Mouse (Mus musculus) neural tube, embryonic 10.5 days (tissue): ENCODE data around the gene Ap3s2.

ENCODE experiments used
- DNase-seq: peaks from one replicate; pipeline ENCODE4 v3.0.0-alpha.2; 2017; ENCODE audit warnings: low spot score; ENCODE audit errors: extremely low spot score

Ap3s2 gene

DNA sequence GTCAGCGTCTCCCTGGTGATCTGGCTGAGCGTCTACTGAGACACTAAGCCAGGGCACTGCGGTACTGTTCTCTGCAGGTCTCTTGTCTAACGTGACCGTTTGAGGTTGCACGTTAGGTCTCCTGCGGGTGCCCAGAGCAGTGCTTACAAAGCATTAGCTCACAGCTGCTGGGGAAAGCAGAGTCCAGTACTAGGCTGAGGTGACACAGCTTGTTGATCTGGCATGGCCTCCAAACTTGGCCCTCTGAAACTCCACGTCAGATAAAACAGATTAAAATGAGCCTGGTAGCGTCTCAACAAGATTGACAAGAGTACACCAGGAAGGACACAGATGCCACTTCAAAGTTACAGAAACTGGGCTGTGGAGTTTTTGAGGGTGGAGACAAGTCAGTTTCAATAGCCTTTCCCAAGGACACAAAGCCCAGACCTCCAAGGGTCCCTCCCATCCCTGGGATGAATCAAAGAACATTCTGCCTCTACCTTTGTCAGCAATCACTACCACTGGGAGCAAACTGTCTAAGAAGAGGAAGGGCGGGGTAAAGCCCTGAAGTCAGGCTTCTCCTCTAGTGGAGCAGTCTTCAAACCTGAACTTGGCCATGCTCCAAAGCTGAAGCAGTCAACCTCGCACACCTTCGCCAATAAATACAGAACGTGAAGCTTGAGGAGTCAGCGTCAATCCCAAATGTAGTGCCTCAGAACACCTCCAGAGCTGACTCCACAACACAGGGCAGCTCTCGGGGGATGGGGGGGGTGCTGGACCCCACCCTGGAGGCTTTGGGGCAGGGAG, 29.8 kb downstream of the Ap3s2 start:
- DNase-seq = no peak

DNA sequence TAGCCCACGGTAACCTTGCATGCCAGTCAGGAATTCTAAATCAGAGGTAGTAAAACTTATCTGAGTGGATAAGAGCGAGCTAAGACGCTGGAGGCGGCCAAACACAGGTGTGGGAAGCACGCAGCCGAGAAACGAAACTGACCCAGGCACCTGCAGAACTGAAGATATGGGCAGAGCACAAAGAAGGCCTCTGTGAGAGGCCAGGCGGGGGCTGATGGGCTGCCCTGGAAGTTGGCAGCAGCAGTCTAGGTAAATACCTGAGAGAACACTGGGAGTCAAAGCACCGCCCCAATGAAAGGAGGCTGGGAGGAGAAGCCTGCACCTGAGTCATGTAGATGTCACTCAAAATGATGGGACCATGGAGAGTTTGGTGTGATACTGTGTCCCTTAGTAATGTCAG, 31.8 kb downstream of the Ap3s2 start:
- DNase-seq = no peak

DNA sequence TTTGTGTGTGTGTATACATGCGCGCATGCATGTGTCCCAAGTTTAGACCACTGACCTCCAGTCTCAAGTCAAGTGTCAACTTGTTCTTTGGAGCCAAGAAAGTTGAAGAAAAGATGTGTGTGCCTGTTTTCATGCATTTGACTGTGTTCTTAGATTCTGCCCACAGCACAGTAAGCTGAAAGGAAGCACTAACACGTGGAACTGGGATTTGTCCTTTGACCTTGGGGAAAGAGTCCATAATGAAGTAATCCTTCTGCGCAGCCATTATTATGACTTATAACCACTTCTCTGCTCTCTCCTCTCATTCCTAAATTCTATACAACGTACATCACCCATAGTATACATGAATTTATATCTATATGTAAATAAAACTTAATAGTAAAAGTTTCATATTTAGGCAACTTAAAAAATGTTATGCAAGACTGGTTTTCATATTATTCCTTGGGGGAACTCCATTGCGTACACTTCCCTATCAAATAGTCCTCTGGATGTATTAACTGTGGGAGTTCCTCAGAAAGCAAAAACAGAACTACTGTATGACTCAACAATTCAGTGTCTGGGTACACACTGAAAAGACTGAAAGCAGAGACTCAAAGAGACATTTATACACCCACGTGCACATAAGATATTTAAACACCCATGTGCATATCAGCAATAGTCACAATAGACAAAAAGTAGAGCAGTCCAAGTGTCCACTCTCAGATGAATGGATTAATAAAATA, 36.7 kb downstream of the Ap3s2 start:
- DNase-seq = no peak

DNA sequence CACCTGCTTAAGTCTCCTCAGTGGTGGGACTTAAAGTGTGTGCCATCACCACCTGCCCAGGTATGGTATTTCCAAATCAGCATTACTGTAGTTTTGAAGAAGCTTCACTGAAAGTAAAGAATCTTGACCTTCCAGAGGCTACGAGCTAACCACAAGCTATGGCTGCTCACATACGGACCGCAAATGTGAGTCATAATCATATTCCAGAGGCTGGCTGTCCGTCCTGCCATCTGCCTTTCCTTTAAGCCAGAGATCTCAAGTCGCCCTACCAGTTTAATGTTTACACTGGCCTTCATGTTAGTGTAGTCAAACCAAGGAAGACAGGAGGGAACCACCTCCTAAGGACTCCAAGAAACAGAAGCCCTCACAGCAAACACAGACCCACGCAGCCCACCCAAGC, 38.5 kb downstream of the Ap3s2 start:
- no peak for DNase-seq

DNA sequence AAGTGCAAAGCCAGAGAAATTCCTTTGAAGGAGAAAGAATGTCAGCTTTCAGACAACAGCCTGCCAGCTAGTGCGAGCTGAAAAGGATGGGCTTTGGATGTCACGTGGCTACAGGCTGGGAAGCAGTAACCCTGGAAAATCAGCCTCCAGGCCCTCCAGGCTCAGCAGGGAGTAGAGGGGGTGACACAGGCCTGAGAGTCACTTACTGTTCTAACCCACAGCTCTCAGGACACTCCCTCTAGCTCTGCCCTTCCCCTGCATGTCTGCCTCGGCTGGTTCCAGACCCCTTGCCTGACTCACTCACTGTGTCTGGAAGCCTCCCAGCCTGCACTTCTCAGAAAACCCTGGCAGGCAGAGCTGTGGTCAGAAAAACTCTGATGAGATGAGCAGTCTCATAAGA, 39.5 kb downstream of the Ap3s2 start:
- DNase-seq = no peak

DNA sequence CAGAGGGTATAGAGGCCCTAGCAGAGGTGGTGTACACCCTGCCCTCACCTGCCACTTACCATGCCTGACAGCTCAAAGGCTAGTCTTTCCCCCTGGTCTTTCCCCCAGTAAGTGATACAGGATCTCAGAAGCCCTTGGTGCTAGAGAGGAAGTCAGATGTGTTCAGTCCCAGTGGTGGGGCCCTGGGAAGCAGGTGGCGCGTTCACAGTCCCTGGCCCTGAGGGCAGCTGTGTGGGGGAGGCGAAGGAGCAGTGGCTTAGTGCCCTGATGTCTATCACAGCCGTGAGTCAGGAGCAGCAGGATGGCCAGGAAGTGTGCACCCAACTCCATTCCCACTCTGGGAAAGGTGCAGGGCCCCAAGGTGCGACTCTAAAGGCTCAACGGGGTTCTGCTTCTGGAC, 40.4 kb downstream of the Ap3s2 start:
- no peak for DNase-seq

DNA sequence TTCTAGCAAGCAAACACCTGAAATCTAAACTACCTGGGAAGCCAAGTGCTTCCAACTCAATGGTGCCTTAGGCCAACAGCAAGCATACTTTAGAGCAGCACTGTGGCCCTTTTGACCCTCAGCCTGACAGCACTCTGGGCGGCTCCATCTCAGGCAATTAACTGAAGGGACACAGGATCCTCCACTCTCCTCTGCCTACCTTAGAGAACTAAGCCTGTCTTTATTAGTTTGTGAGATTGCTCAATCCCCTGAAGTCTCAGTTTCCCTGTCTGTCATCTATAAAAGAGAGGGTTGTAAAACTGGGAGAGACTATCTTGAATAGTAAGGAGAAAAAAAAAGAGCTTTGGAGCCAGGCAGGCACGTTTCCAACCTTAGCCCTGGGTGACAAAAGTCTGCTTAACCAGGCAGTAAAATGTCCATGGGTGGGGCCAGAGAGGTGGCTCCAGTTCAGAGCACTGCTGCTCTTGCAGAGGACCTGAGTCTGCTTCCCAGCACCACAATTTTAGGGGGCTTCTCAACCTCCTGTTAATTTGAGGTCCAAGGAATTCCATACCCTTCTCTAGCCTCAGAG, 41.9 kb downstream of the Ap3s2 start:
- no peak for DNase-seq

DNA sequence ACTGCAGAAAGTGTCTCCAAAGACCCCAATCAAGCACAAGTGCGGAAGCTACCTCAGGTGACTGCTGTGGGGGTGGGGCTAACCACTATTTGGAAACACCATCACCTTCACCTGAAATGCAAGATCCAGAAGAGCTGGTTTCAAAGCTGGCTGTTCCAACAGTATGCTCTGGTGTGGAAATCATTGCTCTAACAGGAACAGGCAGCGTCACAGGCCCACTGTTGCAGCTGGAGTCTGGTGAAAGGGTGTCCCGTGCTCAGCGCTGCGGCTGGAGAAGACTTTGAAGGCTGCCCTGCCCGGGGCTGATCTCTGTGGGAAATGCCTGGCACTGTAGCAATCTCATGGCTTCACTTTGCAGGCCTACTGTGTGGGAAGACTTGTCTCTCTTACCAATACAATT, 47.0 kb downstream of the Ap3s2 start:
- DNase-seq = no peak

DNA sequence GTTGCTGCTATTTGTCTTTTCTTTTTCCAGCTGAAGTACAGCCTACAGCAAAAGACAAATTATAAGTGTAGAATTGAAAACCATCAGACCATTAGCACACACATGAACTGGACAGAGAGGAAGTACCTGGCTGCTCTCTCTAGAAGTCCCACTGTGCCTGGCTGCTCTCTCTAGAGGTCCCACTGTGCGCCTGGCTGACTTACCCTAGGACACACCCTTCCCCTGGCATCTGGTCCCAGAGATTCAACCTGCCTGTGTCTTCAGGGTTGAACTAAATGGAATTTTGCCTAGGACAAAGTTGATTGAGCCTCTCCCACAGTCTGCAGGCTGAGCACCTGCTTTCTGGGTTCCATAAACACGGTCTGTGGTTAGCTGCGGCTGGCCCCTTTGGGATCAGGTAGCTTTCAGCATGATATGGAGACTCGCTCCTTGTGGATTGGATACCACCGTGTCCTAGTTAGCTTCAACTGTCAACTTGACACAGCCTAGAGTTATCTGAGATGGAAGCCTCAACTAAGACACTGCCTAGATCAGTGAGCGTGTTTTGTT, 48.6 kb downstream of the Ap3s2 start:
- no peak for DNase-seq

DNA sequence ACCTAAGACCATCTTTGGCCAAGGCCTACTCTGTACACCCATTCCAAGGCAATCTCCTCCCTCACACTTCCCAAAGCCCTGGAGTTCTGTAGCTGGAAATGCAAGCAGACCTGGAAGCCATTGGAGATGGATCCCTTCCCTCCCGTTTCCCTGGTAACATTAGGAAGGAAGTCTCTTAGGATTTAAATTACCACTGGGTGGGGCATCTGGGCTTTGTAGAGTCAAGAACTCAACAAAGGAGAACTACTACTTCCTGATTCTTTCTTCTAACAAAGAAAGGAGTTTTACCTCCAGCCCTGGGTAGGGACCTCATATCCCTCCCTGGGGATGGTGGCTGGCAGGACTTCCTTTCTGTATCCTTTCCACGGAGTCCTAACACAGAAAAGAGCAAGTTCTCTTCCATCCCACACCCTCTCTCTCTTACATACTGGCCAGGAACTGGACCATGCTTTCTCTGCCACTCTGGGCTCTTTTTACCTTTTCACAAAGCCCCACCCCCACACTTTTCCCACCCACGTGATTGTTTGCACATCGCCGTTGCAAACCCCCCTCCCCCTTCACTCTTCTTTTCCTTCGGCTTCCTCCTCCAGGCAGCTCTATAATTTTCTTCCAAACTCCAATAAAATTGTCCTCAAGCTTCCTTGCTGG, 51.3 kb downstream of the Ap3s2 start:
- DNase-seq = no peak

DNA sequence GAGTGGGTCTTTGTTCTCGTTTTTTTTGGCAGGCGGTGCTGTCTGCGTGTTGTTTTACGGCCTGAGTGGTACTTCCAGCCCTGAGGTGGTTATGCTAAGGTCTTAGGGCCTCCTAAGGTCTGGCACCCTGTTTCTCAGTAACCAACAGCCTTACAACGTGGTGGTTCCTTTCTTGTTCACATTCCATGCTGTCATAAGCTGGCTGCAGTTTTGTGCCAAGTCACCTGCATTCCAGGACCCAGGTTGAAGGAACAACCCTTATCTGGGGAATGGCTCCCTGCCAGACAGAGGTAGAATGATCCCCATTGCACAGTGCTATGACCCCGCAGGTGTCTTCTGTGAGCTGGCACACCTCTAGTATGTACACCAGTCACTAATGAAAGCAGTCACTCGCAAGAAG, 52.0 kb downstream of the Ap3s2 start:
- DNase-seq = no peak

DNA sequence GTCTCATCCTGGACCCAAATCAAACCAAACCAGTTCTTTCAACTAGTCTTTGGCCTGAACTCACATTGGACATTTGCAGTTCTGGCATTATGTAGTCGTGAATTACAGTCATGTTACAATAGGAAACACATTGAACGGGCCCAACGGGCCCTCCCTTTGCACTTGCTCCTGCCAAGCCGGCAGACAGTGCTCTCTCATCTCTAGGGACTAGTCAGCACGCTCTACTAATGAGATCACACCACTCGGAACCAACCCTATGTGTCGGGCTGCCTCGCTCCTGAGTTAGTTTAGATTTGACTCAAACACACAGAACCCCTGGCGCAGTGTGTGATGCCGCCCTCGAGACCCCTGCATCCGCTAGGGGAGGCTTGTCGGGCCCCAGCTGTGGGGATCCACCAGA, 52.6 kb downstream of the Ap3s2 start:
- DNase-seq = no peak

DNA sequence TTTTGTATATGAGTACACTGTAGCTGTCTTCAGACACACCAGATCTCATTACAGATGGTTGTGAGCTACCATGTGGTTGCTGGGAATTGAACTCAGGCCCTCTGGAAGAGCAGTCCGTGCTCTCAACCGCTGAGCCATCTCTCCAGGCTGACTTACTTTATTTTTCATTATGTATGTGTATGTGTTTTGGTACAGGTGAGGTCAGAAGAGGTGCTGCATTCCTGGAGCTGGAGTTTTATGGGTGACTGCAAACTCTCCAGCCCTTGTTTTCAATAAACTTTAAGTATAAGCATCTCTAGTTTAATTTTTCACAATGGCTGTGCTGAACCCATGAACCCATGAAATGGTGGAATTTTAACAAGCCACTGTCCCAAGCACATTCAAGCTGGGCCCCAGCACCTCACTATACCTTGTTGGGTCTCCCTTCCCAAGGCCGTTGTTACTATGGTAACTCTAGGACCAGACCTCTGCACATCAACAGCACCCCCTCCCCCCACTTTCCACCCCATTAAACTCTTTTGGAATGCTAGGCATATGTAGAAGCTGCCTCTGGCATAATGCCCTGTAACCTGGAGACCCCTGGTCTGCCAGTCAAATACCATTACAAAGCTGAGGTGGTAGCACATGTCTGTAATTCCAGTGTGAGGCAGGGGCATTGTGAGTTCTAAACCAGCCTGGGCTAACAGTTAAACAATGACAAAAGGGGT, 54.0 kb downstream of the Ap3s2 start:
- no peak for DNase-seq

DNA sequence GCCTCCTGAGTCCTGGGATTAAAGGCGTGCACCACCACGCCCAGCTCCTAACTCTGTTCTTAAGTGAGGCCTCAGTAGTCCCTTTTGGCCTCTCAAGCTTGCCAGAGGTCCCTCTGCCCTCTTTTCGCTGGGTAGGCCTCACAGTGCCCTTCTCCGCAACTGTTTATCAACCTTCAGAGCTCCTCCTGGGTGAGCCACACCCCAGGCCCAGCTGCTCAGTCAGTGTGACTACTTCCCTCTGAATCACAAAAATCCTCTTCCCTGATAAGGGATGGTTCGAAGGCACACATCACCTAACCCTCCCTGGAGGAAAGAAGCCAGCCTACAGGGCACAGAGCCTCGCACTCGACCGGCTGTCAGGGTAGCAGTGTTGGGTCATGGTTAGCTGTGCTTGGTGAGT, 58.7 kb downstream of the Ap3s2 start:
- no peak for DNase-seq

DNA sequence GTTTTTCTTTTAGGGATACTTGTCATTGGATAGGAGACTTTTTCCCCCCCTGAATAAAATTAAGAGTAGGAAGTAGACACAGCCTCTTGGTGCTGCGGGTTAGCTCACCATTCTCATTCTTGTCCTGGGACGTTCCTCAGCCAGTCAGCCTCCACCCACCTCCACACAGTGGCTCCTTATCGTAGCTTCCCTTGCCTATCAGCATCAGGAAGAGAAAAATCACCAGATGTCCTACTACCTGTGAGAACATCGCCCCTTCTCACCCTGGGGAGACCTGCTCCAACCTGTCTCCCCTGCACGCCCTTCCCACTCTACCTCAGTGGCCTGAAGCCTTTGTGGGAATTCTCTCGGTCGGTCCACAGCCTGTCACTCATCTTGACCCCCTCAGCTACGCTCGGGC, 59.6 kb downstream of the Ap3s2 start, which contains the start of gene Anpep:
Gene Anpep (minus strand): TSS at position 249 of the 400 bp plus-strand sequence.
- DNase-seq = no peak

DNA sequence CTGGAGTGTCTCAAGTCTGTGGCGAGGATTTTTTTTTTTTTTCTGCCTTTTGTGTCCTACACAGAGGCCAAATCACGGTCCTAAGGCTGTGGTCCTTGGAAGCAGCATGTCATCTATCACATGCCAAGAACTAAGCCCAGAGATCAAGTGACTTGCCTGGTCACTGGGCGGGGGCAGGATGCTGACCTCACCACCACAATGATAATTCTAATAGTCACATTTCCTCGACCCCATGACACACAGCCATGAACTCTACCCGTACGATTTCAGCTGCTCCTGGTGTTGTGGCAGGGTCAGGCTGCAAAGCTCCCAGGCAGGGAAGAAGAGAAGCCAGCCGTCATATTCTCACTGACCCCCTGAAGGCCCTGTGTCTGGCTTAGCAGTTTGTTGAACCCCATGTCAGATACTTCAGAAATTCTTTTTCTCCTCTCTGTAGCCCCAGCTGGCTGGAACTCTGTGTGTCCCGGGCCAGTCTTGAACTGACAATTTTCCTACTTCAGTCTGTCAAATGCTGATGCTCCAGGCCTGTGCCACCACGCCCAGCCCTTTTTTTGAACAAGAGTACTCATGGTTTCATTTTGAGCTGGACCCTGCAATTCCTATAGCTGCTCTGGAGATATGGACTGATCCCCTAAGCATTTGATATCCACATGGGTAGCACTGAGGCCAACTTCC, 61.4 kb downstream of the Ap3s2 start:
- no peak for DNase-seq

DNA sequence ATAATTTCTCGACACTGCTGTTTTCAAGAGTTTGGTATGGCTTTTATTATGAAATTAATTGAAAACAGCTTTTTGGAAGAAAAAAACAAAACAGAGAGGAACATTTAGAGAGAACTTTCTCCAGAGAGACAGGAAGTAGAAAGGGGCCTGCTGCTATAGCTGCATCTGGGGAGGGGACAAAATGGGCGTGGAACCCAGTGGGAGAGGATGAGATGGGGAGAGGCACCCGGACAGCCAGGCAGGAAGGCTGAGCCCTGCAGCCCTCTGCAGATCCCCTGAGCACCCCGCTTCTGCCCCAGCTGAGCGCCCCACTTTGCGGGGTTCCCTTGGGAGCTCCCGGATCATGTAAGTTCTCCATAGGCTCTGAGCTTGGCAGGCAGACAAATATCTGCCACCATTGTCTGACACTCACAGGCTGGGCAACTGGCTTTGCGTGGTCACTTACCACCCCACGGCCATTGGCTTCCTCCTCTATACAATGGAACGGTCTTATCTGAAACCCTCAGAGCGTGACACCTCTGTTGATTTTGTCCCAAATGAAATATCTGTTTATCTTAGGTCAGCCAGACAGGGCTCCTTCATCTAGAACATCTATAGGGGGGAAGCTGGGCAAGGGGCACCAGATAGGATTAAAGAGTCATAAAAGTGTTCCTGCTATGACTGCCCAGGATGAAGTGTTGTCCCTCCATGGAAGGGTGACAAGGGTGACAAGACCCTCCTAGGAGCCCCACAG, 62.1 kb downstream of the Ap3s2 start:
- DNase-seq = no peak

DNA sequence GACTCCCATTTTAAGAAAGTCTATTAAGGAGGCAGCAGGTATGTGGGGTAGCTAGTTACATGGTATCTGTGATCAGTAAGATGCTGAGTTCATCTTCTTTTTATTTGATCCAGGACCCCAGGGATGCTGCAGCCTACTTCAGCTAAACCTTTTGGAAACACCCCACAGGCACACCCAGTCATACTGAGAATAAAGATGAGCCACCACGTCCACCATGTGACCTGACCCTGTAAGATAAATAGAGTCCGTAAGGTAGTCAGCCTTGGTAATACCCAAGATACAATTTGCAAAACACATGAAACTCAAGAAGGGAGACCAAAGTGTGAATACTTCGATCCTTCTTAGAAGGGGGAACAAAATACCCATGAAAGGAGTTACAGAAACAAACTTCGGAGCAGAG, 64.1 kb downstream of the Ap3s2 start:
- DNase-seq = no peak

DNA sequence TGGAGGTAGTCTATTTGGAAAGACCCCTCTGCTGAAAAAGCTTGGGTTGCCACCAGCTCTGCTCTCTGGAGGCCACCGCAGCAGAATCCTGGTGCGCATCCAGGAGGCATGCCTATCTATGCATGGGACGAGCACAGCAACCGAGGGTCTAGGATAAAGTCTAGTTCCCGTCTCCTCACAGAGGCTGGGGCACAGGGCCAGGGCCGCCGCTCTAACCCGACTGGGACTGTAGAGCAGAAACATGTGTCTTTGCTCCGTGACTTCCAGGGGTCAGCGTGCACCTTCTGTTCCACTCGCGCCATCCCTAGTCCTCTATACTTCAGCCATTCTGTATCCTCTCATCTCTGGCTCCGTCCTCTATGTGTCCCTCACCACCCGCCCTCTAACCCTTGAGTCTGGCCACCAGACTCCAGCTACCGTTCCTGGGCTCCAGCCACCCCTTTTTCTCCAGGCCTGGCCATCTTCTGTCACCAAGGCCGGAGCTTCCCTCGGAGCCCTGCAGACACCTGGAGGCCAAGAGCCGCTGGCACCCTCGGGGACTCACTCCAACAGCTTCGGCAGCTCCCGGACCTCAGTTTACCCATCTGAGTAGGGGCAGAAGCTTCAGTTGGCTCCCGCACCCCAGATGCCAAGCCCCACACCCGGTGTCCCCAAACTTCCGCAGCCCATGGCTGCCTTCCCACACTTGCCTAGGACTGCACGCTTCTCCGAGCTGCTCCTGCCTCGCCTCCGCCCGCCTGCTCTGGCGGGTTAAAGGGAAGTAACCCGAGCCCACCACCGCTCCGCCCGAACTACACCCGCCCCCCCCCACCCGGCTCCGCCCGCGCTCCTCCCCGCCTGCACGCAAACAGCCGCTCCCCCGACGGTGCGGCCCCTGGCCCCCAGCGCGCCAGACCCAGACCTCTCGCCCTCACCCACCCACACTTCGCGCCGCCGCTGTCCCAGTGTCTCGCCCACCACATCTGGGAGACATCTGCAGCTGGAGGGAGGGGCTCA, 72.7 kb downstream of the Ap3s2 start:
- DNase-seq = peak; percentile 74
